33 mouse cellular contexts compared by ENCODE assay signal in genomic region chr4:22948880-22949279, GRCm38 (mm10).
"Had no signal": no experiment of that assay in that cellular context is flagged by ENCODE, and none has a peak within 500 bp of the region (broad histone marks: within the 10 kb centered on the region; RNA-seq: fewer than 3 reads in every experiment).

No protein-coding gene starts in this region.

- DNase-seq: heart, adult 2 months; heart, postnatal 10 days; heart, postnatal 14 days; heart, postnatal 36 days; heart, postnatal 4 days; kidney, adult 11 months; kidney, adult 18-20 months; kidney, adult 2 months; kidney, adult 8-10 months; kidney, adult 9 months; kidney, postnatal 10 days; kidney, postnatal 14 days; kidney, postnatal 25 days; kidney, postnatal 36 days; kidney, postnatal 4 days; layer of hippocampus, adult 9-11 months; layer of hippocampus, postnatal 36 days had no signal

- H3K36me3 ChIP-seq: heart, embryonic 10.5 days; heart, embryonic 12.5 days; heart, embryonic 13.5 days; heart, embryonic 15.5 days; hindbrain, embryonic 10.5 days; hindbrain, embryonic 12.5 days; hindbrain, embryonic 13.5 days; hindbrain, embryonic 15.5 days; kidney, embryonic 15.5 days had no signal

- H3K27ac ChIP-seq: heart, adult 2 months; heart, embryonic 10.5 days; heart, embryonic 13.5 days; heart, embryonic 15.5 days; hindbrain, embryonic 10.5 days; hindbrain, embryonic 12.5 days; hindbrain, embryonic 13.5 days; hindbrain, embryonic 14.5 days; hindbrain, embryonic 15.5 days; hindbrain, postnatal 0 days; kidney, embryonic 15.5 days; kidney, postnatal 0 days; layer of hippocampus, adult 2 months had no signal

- H3K4me1 ChIP-seq: kidney, embryonic 15.5 days had no signal

- H3K9me3 ChIP-seq: heart, embryonic 10.5 days; heart, embryonic 12.5 days; heart, embryonic 13.5 days; heart, embryonic 15.5 days; hindbrain, embryonic 10.5 days; hindbrain, embryonic 12.5 days; hindbrain, embryonic 13.5 days; hindbrain, embryonic 15.5 days; kidney, embryonic 15.5 days had no signal

- H3K4me2 ChIP-seq: heart, embryonic 11.5 days; heart, embryonic 12.5 days; heart, embryonic 13.5 days; heart, embryonic 15.5 days; hindbrain, embryonic 12.5 days; hindbrain, embryonic 13.5 days; hindbrain, embryonic 14.5 days; hindbrain, embryonic 15.5 days; kidney, embryonic 15.5 days had no signal

- H3K4me3 ChIP-seq: heart, adult 2 months; heart, embryonic 10.5 days; heart, embryonic 12.5 days; heart, embryonic 13.5 days; heart, embryonic 15.5 days; hindbrain, embryonic 10.5 days; hindbrain, embryonic 12.5 days; hindbrain, embryonic 13.5 days; hindbrain, embryonic 15.5 days; kidney, embryonic 15.5 days; layer of hippocampus, adult 2 months had no signal

- ATAC-seq: hindbrain, embryonic 16.5 days; hindbrain, postnatal 0 days; inflammation-experienced regulatory T-cells, adult 6 months had no signal

- H3K27me3 ChIP-seq: heart, embryonic 12.5 days; heart, embryonic 13.5 days; heart, embryonic 15.5 days; hindbrain, embryonic 12.5 days; hindbrain, embryonic 13.5 days; hindbrain, embryonic 15.5 days; kidney, embryonic 15.5 days had no signal

- H3K9ac ChIP-seq: heart, embryonic 12.5 days; heart, embryonic 13.5 days; heart, embryonic 15.5 days; hindbrain, embryonic 12.5 days; hindbrain, embryonic 13.5 days; hindbrain, embryonic 14.5 days; hindbrain, embryonic 15.5 days; kidney, embryonic 15.5 days had no signal
